Mouse (Mus musculus) adrenal gland, postnatal 14 days (tissue): ENCODE measurements around the gene Lama5. TPM values are rescaled to one million over a fixed set of nuclear protein-coding genes. Genes with fewer than 3 reads are reported as not detected.

Experiments
- DNase-seq: peaks from one replicate; pipeline ENCODE4 v3.0.0; 2021; ENCODE audit warnings: mixed read lengths
- total RNA-seq: library from RNA; stranded (reverse); gene quantifications from 2 replicates; pipeline ENCODE4 v1.2.3, GENCODE M21; 2021

Gene Lama5
- total RNA-seq, 1 experiment from 2014 or later = 55.1 TPM

DNA sequence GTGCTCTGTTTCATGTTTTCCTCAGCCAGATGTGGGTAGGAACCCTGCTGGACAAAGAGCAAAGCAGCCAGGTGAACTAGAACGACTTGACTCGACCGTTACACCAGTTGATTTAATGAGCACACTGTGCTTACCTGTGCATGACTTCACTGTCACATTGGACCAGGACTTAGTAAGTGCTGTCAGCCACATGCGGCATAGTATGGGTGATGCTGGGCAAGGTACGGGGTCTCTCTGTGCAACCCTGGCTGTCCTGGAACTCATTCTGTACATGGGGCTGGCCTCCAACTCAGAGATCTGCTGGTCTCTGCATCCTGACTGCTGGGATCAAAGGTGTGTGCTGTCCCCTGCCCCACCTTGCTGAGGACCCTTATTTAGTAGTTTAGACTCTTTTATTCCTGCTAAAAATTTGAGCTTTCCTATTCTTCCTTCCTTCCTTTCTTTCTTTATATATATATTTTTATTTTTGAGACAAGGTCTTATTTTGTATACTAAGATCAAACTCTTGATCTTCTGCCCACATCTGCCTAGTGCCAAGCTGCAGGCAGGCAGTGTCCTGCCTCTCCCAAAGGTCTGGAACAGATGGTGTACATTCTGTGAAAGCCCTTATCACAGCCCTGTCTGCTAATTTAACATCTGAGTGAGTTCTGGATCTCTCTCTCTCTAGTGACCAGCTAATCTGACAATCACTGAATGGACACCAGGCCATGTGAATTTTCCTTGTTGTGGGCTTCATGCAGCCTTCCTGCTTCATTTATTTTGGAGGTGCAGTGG, 29.0 kb upstream of the Lama5 start:
- DNase-seq = no peak

DNA sequence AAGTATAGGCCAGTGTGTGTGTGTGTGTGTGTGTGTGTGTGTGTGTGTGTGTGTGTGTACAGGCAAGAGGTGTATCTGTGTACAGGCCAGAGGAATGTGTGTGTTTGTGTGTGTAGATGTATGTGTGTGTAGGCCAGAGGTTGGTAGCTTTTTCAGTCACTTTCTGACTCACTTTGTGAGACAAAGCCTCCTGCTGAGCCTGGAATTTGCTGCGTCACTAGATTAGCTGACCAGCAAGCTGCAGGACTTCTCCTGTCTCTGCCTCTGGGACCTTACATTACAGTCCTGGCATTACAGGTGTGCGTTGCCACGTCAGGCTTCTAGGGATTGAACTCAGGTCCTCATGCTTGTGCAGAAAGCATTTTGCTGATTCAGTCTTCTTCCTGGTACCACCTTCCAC, 26.2 kb upstream of the Lama5 start:
- no peak for DNase-seq

DNA sequence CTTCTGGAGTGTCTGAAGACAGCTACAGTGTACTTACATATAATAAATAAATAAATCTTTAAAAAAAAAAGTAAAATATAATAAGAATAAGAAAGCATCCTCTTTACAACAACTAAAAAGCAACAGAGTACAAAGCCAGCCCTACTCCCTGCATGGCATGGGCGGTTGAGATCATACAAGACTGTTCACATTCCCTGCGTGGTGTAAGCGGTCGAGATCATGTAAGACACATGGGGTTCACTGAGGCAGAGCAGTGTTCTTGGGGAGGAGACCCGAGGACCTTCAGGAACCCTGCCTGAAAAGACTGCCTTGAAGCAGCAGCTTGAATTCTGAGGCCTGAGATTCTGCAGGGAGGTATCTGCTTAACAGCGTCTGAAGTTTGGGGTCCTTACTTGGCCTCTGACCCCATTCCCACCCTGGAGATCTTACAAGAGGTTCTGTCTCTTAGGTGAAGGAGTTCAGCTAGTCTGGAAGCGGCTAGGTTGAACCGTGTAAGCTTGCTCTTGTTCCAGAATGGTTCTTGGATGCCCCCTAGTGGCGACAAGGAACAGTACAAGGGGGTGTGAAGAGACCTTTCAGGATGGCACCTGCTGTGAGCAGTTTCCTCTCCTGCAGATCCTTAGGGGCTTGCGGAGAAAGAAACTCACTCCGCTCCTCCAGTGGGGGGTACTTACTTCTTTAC, 25.4 kb upstream of the Lama5 start:
- peak; percentile 90 for DNase-seq

DNA sequence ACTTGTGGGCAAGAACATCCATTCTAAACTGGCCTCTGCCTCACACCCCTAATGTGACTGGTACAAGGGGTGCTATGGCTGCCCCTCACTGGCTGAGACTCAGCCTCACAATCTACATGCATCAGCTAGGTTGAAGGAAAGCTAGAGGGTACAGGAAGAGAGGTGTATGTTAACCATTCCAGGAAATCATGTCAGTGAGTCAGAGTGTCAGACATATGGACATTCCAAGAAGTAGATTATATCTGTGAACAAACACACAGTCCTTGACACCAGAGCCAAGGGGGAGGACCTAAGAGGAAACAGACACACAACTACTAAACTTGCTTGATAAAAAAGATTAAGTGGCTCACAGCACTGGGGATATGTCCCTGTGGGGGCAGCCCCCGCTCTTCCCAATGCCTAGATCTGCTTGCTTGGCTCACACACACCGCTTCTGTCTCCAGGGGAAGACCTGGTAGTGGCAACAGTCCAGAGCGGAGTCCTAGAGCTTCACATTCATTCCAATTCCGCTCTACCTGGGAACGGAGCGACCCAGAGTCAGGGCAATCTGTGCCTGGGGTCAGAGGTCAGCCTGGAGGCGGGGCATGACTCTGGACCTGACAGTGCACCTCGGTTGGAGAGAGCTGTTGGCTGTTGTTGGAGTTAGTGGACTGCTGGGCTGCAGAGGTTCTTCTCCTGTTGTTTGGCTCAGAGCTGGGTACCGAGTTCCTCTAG, 23.4 kb upstream of the Lama5 start:
- DNase-seq = no peak

DNA sequence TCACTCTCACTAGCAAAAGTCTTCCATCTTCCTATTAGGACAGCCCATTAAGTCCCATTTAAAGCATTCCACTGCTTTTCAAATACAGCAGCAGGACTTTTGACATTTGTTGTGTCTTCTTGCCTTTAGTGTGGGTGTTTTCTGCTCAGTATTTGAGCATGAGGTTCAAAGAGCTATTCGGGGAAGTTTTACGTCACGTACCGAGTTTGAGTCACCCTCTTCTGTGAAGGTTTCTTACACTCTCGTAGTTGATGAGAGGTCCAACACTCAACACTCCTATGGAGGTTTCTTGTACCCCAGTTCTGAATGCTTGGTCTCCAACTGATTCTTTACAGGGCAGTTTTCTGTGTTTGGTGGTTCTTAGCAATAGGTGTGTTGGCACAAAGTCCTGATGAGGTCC, 22.3 kb upstream of the Lama5 start:
- DNase-seq = no peak

DNA sequence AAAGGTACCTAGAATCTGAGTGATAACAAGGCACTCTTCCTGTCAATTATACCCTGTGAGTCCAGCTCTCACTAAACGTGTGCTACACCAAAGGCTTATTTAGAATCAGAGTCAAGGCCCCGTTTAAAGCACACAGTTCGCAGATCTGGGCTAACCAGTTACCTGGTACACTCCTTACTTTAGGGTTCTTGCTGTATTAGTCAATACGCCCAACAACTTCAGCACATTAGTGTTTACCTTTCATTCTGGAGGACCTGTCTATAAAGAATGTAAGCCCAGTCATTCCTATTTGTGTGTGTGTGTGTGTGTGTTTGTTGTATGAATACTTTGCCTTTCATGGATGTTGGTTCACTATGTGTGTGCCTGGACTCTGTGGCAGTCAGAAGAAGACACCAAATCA, 17.4 kb upstream of the Lama5 start:
- DNase-seq = no peak

DNA sequence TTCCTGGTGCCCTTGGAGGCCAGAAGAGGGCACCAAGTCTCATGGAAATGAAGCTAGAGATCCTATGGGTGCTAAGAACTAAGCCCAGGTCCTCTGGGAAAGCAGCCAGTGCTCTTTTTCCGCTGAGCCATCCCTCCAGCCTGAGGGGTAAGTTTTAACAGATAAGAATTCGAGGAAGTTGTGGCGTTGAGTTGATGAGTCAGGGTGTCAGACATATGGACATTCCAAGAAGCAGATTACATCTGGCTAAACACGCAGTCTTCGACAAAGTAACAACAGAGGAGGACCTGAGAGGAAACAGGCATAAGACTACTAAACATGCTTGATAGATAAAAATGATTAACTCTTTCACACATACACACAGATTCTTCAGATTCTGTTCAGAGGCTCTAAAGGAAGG, 12.9 kb upstream of the Lama5 start:
- DNase-seq = no peak

DNA sequence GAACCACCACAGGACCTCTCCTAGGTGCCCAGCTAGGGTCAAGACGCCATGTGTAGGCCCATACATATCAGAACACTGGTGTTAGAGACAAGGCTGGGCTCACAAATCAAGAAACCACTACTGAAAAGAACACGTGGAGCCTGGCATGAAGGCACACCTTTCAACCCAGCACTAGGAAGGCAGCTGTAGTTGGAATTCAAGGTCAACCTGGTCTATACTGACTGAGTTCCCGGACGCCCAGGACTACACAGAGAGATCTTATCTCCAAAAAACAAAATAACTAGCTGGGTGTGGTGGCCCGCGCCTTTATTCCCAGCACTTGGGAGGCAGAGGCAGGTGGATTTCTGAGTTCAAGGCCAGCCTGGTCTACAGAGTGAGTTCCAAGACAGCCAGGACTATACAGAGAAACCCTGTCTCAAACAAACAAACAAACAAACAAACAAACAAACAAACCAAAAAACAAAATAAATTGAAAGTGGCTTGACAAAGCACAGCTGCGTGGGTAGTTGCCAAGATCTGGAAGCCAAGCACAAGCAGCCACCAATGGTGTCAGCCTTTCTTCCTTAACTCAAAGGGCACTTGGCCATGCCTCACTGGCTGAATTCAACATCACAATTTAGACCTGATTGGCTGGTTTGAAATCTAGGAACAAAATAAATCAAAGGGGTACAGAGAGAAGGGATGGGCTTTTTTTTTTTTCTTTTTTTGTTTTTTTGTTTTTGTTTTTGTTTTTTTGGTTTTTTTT, 12.1 kb upstream of the Lama5 start:
- DNase-seq = no peak

DNA sequence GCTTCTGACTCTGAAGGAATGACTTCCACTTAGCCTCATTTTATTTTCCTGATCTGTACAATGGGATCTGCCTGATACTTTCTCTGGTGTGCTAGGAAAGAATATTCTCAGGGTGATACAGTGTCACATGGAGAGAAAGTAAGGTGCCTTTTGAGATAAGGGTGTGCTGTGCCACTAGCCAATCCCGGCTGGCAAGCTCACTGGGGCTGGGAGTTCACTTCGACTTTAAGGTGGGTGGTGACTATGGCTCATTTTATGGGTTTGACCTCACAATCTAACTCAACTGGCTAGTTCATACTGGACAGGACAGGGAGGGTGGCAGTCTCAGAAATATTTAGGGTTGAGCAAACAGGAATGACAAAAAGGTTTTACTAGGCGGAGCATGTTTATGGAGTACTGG, 11.3 kb upstream of the Lama5 start:
- DNase-seq = no peak

DNA sequence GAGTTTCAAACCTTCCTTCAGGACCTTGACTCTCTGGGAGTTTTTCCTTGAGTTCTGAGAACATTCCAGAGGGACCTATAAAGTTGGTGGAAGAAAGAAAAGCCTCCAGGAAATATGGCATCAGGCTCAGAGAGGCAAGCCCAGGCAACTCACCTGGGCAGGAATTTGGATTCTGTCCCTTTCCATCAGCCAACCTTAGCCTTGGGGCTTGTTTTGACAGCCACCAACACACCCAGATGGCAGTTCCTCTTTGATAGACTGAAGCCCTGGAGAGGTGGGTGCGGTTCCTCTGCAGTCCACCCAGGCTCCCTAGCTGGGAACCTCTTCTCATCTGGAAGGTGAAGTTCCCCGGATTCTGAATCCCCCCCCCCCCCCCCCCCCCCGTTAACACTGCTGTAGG, 10.8 kb upstream of the Lama5 start:
- DNase-seq = no peak

DNA sequence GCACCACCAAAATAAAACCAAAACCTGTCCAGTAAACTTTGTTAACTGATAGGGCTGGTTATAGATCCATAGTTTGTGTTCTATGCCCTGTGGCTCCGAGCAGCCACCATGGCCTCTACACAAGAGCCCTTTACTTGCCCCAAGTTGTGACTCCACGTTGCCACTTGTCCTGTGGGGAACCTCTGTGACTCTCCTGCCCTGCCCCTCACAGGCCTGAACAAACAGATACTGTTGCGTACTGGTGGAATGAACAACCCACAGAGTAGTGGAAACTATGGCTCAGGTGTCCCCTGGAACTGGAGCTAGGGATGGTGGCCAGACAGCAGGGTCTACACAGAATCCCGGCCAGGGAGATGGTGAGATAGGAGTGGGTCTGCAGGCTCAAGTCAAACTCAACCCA, 10.1 kb upstream of the Lama5 start:
- no peak for DNase-seq

DNA sequence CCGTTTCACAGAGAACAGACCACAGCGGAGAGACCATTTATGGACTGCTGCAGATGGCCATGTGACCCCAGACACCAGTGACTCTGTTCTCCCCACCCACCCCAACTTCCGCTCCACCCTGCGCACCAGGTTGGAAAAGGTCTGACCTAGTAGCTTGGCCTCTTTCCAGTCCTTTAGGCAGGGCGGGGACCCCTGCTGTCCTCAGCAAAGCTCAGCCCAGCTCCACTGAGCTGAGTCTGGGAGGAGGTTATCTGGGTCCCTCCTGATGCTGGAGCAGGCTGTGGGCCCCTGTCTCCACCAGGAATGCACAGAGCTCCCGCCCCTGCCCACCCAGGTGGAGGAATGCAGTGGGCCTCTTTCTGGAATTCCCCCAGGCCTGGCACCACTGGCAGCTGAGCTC, 9.3 kb upstream of the Lama5 start:
- DNase-seq = no peak

DNA sequence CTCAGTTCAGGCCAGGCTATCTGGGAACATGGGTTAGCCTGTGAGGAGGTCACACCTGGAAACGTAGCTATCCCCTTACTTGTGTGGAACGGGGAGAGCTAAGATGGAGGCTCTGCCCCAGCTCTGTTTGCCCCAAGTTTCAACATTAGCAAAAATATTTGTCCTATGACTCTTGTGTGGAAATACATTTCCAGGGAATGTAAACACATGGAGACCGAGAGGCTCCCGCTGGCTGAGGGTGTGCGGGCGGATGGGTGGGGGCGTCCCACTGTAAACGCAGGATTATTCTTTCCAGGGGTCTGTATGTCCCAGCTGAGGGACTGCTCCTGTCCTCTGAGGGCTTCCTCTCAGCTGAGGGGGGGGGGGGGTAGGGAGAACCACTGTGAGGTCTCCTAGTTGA, 8.7 kb upstream of the Lama5 start:
- no peak for DNase-seq

DNA sequence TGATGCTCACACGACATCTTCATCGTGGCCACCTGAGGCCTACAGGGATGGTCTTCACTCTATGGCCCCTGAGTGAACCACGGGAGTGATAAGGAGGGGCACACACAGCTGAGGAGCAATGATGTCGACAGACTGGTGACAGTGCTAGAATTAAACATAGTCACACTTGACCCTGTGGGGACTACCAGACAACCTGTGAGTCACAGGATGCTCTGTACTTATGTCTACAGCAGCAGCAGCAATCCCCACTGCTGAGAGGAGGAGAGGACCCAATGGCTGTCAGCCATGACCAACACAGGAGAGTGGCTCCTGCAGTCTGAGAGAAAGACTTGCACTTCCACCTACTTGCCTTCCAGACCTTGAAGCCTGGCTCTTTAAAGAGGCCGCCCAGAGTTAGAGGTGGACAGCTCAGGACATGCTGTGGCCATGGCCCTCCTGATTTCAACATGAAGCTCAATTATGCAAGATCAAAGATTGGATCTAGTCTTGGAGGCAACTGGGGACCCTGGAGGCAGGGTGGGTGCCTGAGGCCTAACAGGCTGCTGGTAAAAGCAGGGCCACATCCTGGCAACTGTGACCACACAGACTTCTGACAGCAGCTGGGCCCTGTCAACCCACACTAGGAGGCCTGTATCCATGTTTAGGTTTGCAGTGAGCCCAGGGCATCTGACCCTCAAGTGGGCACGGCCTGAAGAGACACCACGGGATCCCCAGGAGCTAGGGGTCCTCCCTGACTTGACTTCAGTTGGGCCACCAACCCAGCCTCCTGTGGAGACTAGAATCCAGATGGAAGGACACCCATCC, 7.6 kb upstream of the Lama5 start:
- peak; percentile 24 for DNase-seq

DNA sequence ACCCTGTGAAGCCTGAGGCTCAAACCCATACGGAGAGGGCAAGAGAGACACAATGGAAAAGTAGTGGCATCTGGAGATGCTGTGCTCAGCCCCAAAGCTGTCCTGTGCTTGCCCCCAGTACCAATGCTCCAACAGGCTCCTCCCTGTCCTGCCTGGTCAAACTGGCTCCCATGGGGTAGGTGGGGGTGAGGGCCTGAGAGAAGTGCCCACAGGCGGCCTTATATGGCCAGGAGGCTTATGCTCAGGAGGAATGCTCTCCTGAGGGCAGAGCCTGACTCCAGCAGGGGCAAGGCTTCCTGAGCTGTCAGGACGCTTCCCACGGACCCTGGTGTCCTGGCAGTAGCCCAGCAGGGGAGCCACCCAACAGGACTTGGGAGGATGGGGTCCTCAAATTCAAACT, 4.8 kb upstream of the Lama5 start:
- no peak for DNase-seq

DNA sequence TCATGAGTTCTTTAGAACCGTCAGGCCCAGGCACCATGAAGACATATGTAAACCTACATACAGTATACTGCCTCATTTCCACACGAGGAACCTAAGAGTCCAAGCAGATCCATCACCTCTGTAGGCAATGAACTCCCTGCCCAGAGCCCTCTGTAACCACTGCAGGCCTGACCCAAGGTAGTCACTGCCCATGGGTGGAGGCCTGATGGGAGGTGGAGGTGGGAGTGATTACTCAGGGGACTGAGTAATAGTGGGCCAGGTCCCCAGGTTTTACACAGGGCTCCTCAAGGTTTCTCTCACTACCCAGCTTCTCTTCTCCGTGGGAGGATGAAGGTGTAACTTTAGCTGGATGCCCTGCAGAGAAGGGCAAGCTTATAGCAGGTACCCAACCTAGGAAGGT, 3.5 kb upstream of the Lama5 start:
- no peak for DNase-seq

DNA sequence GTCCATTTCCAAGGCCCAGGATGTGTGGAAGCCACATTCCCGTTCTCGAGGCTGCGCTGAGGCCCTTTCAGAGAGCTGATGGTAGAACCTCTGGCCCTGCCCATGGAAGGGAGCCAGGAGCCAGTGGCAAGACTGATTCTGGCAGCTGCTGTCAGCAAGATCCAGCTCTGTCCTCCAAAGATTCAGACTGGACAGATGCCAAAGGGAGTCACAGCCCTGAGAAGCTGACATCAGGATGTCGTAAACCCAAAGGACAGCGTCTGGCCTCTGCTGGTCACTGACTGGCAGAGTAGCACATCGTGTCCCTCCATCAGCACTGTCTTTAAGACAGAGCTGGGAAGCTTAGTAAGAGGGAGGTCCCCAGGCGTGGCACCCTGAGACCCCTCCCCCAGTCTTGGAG, 2.9 kb upstream of the Lama5 start:
- peak; percentile 93 for DNase-seq

DNA sequence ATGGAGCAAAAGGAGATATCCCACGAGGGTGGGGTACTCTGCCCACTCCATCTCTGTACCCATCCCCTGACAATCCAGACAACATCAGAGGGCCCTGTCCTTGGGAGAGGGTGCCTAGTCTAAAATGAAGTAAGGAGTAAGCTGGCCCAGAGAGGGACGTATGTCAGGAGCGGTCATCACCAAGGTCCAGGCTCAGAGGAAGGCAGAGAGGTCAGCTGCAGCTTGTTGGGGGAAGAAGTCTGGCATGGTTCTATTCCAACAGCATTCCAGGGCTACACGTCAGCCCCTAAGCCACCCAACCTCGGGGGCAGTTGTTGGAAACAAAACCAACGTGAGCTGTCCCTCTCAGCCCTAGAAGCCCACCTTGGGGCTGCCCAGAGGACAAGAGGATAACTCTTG, 2.4 kb upstream of the Lama5 start:
- DNase-seq = peak; percentile 45

DNA sequence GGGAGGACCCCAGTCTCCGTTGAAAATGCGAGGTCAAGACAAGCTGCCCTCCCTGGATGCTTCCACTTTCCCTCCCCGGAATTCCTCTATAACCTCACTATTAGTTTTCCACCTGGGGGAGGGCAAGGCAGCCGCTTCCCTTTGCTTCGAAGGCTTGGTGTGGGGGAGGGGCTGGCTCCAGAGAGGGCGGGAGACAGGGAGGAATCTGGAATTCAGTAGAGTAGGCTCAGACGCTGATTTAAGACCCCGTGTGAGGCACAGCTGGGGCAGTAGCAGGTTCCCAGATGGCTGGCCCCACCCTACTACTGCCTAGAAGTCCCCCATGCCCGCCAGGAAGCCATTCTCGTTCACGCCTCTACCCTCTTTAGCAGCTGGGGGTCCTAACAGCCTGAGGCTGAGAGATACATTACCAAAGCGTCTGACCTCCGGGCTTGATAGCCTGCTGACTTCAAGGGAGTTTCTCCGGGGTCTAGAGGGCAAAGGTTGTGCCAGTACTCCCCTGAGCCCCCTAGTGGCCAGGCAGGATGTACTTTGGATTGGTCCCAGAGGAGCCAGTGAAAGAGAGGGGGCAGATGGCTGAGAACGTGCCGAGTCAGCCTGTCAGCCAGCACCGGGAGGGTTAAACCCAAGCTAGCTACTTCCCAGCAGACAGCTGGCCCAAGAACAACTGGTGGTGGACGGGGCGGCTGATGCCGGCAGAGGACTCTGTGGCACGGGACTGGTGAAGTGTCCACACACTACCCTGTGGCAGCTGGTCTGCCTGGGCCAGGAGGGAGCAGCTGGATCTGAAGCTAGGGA, 1.8 kb upstream of the Lama5 start:
- DNase-seq = peak; percentile 74

DNA sequence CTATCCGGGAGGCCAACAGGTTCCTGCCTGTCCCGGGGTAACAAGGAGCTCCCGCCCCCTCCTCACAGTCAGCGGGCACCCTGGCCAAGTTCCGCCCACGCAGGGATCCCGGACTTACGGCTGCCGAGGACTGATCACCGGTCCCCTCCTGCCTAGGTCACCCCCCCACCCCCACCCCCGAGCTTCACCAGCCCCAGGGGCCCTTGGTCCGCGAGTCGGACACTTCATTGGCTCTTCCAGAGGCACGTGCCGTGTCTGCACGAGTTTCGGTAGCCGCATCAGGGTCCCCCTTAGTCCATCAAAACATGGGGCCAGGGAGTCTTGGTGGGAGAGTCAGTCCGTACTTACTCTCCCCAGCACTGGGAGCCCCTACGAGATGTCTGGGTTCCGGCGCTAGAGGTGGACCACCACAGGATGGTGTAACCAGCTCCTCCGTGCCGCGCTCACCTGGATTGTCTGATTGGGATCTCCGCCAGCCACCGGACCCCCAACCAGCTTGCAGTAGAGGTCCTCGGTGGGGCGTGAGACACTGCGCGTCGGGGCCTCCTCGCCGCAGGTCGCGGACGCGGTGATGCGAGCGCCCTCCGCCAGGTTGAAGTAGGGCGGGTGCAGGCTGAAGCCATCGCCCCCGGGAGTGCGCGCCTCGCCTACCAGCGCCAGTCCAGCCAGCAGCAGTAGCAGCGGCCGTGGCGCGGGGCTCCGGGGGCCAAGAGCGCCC, 456 bp downstream of the Lama5 start:
- peak; percentile 58 for DNase-seq
